Mouse (Mus musculus) spleen, postnatal 14 days (tissue): ENCODE measurements at regions not wholly inside any gene's neighbourhood (a gene's known extent, or its start where the extent isn't known, plus 50 kb on each side); places are given as distances from the start of the nearest gene placed in this dataset.

Experiments
- DNase-seq, 2 experiments: peaks; one replicate each; pipeline ENCODE4 v3.0.0; 2021 to 2022; ENCODE audit warnings: low spot score in 2 of 2

DNA sequence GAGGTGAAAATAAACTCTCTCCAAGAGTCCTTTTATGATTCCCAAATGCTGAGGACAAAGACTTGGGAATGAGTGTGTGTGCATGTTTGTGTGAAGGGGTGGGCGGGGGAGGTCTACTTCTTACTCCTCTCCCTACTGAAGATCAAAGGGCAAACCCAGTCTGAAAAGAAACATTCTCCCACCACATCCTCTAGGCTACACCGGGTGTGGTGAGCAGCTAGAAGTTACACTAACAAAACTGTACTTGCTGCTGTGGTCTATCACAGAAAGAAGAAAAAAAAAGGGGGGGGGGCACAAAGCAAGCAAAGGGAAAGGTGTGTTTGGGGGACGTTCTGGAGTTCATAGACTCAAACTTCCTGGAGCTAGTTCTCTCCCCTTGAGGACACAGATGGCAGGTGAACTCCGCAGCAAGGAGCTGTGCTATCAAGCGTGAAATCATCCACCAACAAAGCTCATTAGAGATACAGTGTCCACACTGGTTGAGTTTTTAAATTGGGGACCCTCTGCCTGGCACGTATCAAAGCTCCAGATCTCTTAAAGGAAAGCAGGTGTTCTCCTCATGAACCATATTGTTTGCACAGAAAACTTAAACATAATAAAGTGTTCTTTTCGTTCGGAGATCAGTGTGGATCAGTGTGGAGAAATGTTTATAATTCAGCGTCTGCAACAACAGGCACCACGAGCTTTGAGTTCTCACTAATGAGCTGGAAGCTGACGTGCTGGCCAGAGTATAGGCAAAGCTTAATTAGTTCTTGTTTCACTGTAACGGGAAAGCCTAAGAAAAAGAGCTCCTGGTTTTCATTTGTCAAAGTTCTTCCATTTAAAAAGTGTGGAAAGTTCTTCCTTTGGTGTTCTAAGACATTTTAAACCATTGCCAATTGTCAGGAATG lies 280.7 kb upstream of the Htr2a start:
- no peak for DNase-seq

DNA sequence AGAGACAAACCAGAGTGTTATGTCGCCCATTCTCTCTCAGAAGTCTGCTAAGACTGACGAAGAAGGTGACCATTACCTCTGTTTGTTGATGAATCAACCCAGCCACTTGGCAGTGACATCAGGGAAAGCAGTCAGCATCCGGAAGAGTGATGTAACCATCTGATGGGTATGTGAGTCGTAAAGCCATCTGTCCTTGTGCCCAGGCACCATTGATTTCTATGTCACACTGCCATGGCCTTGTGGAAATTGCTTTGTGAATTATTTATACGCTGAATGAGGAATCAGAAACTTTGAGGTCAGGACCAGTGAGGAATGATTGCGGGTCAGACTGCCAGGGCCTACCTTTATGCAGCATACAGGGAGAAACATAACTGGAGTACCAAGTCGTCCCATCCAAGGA lies 256.2 kb upstream of the Htr2a start:
- no peak for DNase-seq

DNA sequence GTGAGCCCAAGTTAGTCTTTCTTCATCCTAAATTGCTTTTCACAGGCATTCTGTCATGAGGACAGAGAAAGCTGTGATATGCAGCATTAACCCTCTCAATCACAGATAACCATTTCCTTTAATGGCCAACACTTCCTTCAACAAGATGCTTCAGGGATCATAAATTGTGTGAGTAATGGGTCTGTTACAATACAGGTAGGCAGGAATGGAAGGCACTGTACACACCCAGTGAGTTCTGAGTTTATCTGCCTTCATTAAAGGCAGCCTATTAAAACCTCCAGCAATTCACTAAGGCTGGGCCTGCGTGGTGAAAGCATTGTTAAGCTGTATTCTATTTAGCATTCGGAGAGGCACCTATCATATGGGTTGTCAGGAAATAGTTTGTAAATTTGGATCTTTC lies 248.2 kb upstream of the Htr2a start:
- DNase-seq = no peak

DNA sequence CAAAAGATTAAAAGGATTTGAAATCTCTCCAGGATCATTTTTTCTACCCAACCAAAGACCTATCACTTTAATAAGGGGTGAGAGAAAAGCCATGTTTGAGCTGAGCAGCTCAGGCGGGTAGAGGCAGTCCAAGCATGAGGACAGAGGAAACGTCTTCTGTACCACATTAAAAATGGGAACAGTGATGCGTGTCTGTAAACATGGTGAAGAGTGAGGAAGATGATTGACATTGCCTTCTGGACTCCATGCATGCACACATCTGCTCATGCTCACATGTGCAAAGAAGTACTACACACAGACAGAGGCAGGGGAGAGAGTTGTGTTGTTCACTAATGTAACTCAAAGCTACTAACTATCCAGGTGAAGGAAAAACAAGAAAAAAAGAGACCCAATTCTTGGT lies 243.4 kb upstream of the Htr2a start:
- no peak for DNase-seq

DNA sequence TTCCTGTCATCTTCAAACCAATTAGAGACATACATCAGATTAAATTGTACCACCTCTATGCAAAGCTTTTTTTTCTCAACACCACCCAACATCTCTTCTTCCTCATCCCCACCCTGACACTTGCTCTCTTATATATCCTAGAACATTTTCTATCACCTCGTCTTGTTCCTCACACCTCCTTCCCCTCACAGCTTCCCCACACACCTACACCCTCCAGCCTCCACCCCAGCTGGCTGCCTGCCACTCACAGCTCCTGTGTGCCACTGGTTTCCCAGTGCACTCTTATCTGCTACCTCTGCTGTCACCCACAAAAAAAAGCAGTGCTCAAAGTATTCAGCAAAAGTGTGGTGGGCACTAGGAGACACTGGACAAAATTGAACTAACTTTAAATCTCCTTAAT lies 231.2 kb upstream of the Htr2a start:
- DNase-seq = no peak

GRCm38 (mm10) chr14:74428226-74428625 lies 212.4 kb upstream of the Htr2a start:
- DNase-seq = no peak

- DNase-seq = no peak
These were observed 176.5 kb upstream of the Htr2a start for GRCm38 (mm10) chr14:74464027-74464682.

GRCm38 (mm10) chr14:74495504-74495903 lies 145.1 kb upstream of the Htr2a start:
- no peak for DNase-seq

GRCm38 (mm10) chr14:74511521-74511920 lies 129.1 kb upstream of the Htr2a start:
- no peak for DNase-seq

DNA sequence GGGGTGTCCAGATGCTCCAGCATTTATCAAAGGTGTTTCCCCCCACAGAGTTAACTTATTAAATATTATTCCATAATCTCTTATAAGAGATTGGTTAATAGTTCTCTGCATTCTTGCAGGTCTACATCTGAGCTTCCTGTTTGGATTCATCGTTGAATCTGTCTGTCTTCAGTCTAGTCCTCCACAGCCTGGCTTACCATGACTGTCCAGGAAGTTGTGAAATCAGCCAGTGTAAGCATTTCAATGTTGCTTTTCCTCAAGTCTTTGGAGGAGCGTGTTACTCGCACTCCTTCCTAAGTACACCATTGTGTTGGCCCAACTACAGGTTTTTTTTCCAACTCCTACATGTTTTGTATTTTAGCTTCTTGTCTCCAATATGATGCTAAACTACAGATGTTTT lies 124.2 kb upstream of the Htr2a start:
- DNase-seq = no peak

DNA sequence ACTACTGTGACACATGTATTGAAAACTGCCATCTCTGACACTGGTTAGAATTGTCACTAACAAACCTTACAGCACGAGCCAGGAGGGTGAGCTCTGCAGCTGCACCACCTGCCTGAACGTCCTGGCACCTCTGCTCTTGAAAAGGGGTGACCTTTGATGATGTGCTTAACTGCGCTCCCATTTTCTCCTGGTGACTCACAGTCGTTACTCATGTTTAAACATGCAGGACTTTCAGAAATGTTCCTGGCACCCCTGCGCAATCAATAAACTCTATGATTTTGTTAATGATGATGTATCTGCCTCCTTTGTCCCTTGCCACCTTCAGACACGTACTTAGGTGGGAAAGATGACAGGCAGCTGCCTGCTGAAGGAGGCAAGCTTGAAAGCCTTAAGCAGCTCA lies 121.1 kb upstream of the Htr2a start:
- no peak for DNase-seq

- DNase-seq = no peak
These were observed 119.0 kb upstream of the Htr2a start for GRCm38 (mm10) chr14:74521669-74522068.

GRCm38 (mm10) chr14:74527246-74527645 lies 113.4 kb upstream of the Htr2a start:
- DNase-seq = no peak

- no peak for DNase-seq
These were observed 111.2 kb upstream of the Htr2a start for GRCm38 (mm10) chr14:74529368-74529951.

DNA sequence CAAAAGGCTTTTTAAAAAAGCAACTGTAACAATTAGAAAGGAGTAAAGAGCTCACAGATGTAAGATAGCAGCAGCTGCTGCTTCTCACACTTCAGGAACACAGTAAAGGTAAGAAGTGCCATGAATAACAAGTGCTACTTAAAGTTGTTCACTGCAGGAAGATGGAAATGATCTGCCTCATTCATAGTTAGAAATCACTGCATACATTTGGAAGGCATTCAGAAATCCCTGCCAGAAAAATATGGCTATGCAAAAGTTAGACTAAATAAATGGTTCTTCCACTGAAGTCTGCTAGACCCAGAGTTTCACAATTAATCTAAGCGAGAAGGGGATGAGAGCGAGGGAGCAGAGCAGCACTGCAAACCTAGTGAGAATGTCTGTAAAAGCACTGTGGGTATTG lies 102.5 kb upstream of the Htr2a start:
- DNase-seq = no peak

- no peak for DNase-seq
These were observed 96.6 kb upstream of the Htr2a start for GRCm38 (mm10) chr14:74544028-74544427.

DNA sequence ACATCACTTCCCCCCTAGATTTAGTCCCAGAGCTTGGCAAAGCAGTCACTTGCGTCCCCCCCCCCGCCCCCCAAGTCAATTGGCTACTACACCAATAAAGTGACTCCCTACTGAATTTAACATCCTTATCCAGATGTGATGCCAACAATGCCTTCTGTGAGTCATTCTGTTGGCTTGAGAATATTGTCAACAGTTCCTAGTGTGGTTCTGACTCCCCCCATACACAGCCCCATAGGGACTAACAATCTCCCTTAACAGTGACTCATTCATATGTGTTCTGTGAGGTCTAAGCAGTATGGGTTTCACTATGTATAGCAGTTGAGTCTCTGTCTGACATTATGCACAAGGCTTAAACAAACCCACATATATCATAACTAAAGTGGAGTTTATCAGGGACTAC lies 89.5 kb upstream of the Htr2a start:
- DNase-seq = no peak

- DNase-seq = no peak
These were observed 87.0 kb upstream of the Htr2a start for GRCm38 (mm10) chr14:74553636-74554035.

GRCm38 (mm10) chr14:74558359-74558758 lies 82.3 kb upstream of the Htr2a start:
- DNase-seq = no peak
